Mouse (Mus musculus) bone marrow, adult 2 months (tissue): ENCODE measurements around the gene Rfng.

ENCODE experiments used
- CTCF ChIP-seq: fragments of 200-500 bp; IDR thresholded peaks from 2 replicates; pipeline ENCODE4 v1.5.1; 2011; ENCODE audit warnings: low read length, control low read depth; ENCODE audit not compliant: control insufficient read depth, insufficient read depth
- POLR2A ChIP-seq: fragments of 200-500 bp; IDR thresholded peaks from 2 replicates; pipeline ENCODE4 v1.6.1; 2011; ENCODE audit warnings: low read depth, mild to moderate bottlenecking, control low read depth, low read length, borderline replicate concordance; ENCODE audit not compliant: control insufficient read depth

GRCm38 (mm10) chr11:120740981-120741380 lies 43.0 kb downstream of the Rfng start:
- no peak for TF ChIP-seq POLR2A
- TF ChIP-seq CTCF, result no peak
